Mouse (Mus musculus) heart, postnatal 14 days (tissue): ENCODE results near the gene Bco2. TPM values are rescaled to one million over a fixed set of nuclear protein-coding genes. Genes with fewer than 3 reads are reported as not detected.

Source experiments
- DNase-seq, 2 experiments: peaks; one replicate each; pipeline ENCODE4 v3.0.0; 2021 to 2022
- intact Hi-C: fragments of 180-260 bp; cut with DNase I; formaldehyde crosslinking; loops from one replicate; pipeline ENCODE4 v1.15.1; 2025
- long read RNA-seq, 2 experiments: library from polyadenylated mRNA; stranded (forward); transcript quantifications; one replicate each; pipeline ENCODE4 v2.0.0; 2021
- total RNA-seq, 2 experiments: library from RNA; stranded (reverse); gene quantifications; 2 replicates each; pipeline ENCODE4 v1.2.3; 2021

Gene Bco2
- total RNA-seq, result under 1 TPM; 0.22 to 0.33 TPM
- long read RNA-seq, experiment 1, result 0 reads
- long read RNA-seq, experiment 2, result 0 reads

- DNase-seq, result no peak
- intact Hi-C loops, result no loop called here
Measured at GRCm38 (mm10) chr9:50555094-50555446, at the start of gene Bco2. Gene Bco2, minus strand, starts transcription at chr9:50555181.

DNA sequence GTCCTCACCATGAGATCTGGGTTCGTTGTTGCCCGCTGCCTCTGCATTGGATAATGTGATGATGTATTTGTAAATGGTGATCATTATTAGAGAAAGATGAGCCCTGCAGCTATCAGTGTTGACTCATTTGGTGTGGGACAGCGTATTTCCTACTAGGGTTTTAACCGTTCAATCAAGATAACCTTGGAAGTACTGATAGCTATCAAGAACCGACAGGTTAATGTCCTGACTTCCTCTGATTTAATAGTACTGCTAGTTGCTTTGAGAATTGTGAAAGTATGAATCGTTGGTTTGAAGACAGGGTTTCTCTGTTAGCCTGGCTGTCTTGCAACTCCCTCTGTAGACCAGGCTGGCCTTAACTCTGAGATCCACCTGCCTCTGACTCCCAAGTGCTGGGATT lies 49.4 kb upstream of the Bco2 start:
- no peak for DNase-seq
- intact Hi-C loops, result no loop called here

- no peak for DNase-seq
- intact Hi-C loops, result no loop called here
Measured at GRCm38 (mm10) chr9:50603998-50604324, 49.0 kb upstream of the Bco2 start.

DNA sequence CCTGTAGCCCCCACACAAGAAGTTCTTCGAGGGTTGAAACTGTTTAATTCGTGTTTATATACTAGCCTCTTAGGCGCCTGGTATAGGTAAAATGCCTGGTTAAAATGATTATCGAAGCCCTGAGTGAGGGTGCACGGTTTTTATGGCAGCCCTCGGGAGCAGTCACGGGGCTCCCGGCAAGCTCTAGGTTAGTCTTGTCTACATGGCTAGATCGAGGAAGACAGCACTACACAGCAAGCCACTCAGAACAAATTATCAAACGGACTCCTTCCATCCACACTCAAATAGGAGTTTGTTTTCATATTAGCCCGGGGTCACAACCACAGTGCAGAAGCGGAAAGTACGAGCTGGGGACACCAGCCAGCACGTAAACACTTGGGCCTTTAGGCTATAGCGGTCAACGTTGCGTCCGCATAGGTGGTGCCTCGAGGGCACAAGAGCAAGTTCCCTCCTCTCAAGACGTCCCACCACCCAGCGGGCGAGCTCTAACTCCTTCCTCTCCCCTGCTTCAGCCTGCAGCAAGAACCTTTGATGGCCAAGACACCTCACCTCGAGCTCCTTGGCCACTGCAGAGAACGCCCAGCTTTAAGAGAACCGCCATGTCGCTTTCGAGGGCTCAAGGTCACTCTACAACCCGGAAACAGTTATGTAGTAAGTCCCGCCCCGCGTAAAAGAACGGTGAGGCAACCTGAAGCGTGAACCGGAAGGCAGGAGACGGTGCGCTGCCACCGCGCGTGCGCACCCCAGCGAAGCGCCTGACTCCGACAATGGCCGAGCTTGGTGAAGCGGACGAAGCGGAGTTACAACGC lies 48.4 kb upstream of the Bco2 start, which contains the start of the genes Sdhd and Timm8b:
Gene Sdhd, minus strand, starts transcription at position 624 of the 809 bp plus-strand sequence.
Gene Timm8b, plus strand, starts transcription at position 722 of the 809 bp plus-strand sequence.
- peak; percentile 93 for DNase-seq
- intact Hi-C loops, result no loop called here

GRCm38 (mm10) chr9:50602055-50602845 lies 47.3 kb upstream of the Bco2 start:
- intact Hi-C loops, result no loop called here

DNA sequence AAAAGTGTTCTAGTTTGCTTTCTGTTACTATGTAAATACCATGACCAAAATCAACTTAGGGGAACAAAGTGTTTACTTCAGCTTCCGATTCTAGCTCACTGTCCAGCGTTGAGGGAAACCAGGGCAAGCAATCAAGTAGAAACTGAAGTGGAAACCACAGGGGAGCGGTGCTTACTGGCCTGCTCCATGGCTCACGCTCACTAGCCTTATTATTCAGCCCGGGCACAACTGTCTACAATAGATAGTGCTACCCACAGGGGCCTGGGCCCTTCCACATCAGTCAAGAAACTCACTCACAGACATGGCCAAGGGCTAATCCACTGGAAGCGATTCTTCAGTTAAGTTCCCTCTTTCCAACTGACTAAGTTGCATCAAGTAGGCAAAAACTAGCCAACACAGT lies 46.6 kb upstream of the Bco2 start:
- DNase-seq, result peak in 1 of 2 experiments; percentile 12
- intact Hi-C loops, result no loop called here

More at GRCm38 (mm10) chr9:50602055-50602845, 47.3 kb upstream of the Bco2 start:
- DNase-seq, result no peak

GRCm38 (mm10) chr9:50596973-50597372 lies 42.0 kb upstream of the Bco2 start:
- DNase-seq, result no peak
- intact Hi-C loops, result no loop called here

DNA sequence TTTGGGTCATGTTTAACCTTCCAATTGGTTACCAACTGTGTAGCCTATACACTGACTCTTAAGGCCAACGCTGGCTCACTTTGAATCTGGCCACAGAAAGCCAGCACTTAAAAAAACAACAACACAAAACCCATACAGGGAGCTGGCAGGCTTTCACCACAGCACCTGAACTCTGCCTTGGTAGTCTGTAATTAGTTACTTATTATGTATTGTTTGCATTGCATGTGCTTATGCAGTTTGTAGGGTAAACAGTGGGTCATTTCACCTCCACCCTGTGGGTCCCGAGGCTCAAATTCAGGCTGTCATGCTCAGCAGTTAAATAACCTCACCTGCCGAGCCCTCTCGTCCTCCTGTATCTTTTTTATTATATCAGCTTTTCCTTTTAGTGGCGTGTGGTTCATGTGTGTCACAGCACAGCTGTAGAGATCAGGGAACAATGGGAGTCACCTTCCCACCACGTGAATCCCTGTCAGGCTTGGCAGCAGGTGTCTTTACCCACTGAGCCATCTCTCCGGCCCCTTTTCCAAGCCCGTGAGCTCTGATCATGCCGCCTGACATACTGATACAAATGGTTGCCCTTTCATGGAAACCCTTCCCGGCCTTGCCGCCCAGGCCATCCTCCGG lies 39.9 kb upstream of the Bco2 start:
- DNase-seq, result no peak
- intact Hi-C loops, result loop anchor here (5.0 kb wide), 1 partner anchor 133 kb away; no protein-coding TSS in a partner anchor

GRCm38 (mm10) chr9:50593544-50593943 lies 38.6 kb upstream of the Bco2 start:
- intact Hi-C loops, result loop anchor here (5.0 kb wide), 1 partner anchor 131 kb away; no protein-coding TSS in a partner anchor
- DNase-seq, result peak in 1 of 2 experiments; percentile 43

DNA sequence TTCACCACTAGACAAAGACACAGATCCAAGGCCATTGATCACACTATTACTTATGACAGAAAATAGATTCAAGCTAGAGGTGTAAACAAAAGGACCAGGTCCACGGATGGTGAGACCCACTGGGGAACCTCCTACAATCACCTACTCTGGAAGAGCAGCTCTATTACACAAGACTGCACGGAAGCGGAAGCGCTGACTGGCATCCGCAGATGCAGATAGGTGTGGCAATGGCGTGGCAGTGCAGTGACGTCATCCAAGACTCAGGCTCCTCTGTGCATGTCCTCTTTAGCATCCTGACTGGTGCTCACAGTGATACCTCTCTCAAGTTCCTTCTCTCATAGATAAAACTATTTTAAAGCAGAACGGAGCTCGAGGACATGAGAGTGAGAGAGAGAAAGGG lies 38.0 kb upstream of the Bco2 start:
- intact Hi-C loops, result loop anchor here (5.0 kb wide), 1 partner anchor 131 kb away; no protein-coding TSS in a partner anchor
- DNase-seq, result no peak

- no peak for DNase-seq
Measured at GRCm38 (mm10) chr9:50590856-50591518, 36.0 kb upstream of the Bco2 start.

DNA sequence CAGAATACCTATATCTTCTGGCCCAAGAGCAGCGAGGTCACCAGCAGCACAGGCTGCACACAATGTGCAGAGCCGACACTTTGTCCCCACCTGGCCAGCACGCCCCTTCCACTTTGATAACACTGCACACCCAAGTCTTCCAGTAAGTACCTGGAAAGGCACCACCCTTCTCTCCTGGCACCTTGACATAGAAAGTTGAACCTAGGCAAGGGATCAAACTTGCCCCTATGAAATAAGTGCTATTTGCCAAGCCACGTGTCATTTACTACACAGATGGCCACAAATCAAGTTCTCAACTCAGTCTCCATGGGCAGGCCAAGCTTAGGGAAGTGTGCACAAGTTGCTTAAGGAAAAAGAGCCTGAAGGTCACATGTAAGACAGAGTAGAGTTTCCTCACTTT lies 32.0 kb upstream of the Bco2 start:
- no peak for DNase-seq
- intact Hi-C loops, result no loop called here

More at GRCm38 (mm10) chr9:50590856-50591518, 36.0 kb upstream of the Bco2 start:
- intact Hi-C loops, result loop anchor here (5.0 kb wide), 1 partner anchor 129 kb away; no protein-coding TSS in a partner anchor

GRCm38 (mm10) chr9:50585145-50585818 lies 30.3 kb upstream of the Bco2 start:
- no peak for DNase-seq
- intact Hi-C loops, result no loop called here

DNA sequence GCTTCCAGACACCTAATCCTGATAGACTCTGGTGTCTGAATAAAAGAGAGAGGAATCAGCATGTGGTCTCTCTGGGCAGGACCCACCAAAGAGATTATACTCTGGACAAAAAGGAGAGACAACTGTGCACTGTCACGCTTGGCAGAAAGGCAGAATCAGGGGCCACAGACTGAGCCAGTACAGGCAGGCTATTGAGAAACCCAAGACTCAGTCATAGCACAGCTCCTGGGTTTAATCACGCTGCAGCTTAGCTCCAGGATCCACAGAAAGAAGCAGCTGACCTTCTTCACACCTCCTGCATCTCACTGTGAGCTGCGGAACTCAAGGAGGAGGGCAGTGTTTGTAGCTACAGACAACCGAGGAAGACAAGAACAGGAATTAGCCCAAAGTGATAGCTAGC lies 25.4 kb upstream of the Bco2 start:
- DNase-seq, result no peak

DNA sequence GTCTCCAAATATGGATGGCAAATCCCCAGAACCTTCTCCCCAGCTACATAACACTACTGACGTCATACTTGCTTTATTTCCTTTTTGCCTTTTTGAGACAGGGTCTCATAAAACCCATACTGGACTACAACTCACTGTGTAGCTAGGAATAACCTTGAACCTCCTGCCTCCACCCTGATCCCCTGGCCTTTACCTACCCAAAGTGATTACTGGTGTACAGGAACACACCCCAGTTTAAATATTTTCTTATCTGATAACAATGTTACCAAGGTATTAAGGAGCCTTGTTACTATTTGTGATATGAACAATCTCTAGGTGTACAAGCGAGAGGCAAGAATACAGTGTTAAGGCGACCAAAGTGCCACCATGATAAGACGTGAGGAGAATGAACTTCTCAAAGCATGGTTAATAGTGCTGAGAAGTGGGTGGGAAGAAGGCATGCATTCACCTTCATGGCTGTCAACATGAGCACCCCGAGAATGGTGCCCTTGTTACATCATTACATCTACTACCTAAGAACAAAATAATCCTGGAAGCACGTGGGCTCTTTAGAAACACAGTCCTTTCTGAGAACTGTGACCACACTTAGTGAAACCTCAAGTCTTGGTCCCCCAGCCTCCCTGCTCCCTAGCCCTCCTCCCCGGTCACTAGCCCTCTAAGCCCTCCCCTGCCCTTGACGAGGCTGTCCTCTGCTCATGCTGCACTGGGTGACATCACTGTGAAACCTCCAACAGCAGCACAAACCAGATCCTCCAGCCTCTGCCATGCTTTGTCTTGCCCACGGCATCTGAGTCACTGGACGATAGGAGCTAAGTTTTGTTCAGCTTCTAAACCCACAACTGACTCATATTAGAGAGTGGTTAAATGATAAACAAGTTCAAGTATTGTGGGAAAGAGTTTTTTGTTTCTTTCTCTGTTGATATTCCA lies 14.9 kb upstream of the Bco2 start:
- intact Hi-C loops, result no loop called here
- no peak for DNase-seq

More for the DNA sequence above, 25.4 kb upstream of the Bco2 start:
- intact Hi-C loops, result no loop called here

DNA sequence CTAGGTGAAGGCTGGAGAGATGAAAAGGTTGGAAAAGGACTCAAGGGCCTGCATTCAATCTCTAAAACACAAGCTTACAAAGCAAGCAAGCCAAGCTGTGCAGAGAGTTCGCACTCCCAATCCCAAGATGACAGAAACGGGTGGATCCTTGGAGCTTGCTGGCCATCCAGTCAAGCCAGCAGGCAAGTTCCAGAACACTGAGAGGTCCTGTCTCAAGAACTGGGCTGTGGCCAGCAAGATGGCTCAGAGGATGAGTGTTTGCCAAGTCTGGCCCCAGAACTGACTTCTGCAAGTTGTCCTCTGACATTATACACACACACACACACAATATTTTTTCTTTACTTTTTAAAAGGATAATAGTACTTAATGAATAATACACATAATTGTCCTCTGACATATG lies 12.9 kb upstream of the Bco2 start:
- intact Hi-C loops, result no loop called here
- DNase-seq, result no peak

DNA sequence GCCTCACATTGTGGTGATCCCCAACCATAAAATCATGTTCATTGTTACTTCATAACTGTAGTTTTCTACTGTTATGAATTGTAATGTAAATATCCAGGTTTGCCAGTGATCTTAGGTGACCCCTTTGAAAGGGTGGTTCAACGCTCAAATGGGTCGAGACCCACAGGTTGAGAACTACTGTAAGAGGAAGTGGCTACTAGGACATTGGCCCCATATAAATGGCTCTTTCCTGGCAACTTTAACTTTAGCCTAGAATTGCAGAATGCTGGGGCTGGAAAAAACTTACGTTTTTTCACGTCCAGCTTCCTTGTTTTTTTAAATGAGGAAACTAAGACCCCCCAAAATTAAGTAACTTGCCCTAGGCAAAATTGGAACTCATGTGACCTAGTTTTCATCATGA lies 12.4 kb upstream of the Bco2 start:
- DNase-seq, result no peak
- intact Hi-C loops, result no loop called here

DNA sequence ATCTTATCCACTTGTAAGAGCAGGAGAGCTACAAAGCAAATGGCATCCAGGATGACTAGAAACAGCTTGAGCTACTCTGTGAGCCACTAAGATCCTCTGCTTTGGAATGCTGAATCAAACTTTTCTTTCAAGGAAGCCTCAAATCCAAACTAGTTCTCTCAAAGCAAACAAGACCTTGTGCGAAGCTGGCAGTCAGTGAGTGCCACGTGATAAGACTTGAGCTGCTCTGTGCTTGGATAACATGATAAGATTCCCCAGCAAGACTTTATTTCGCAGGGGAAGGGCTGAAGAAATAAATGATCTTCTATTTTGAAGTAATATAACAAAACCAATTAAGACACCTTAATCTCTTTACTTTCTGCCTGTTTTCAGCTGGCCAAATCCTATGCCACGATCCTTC lies 11.0 kb upstream of the Bco2 start:
- no peak for DNase-seq
- intact Hi-C loops, result no loop called here

DNA sequence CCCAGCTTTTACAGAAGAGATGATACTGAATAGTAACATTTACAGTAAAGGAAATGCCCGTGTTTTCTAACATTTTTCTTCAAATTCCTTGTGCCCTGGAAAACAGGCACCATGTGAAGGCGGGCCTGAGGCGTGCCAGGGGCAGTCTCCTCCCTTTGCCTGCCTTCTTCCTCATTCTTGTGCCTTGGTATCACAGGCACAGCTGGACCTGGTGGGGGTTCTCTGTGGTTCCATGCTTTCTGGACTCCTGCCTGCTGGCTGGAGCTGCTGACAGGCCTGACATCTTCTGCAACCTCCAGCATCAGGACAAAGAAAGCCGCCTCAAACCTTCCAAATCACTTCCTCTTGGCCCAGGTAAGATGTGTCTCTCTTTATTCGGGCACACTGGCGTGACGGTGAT lies 10.2 kb upstream of the Bco2 start:
- intact Hi-C loops, result no loop called here

More for the DNA sequence above, 10.2 kb upstream of the Bco2 start:
- DNase-seq, result peak; percentile 3 to 16
